Mouse (Mus musculus) hindbrain, embryonic 12.5 days (tissue): ENCODE results near the gene Ccdc13. TPM values are rescaled to one million over a fixed set of nuclear protein-coding genes. Genes with fewer than 3 reads are reported as not detected.

Experiments
- ATAC-seq: fragments of 200-750 bp; cut with Nextera tagmentation; 2 replicates; pipeline ENCODE4 v1.8.0; 2017; ENCODE audit warnings: moderate TSS enrichment; ENCODE audit not compliant: low FRiP score
- H3K27ac ChIP-seq: fragments of 300-500 bp; sonication (generic); 2 replicates; pipeline ENCODE4 v1.5.1; 2016; ENCODE audit warnings: mild to moderate bottlenecking
- H3K27me3 ChIP-seq: fragments of 300-500 bp; sonication (generic); 2 replicates; pipeline ENCODE4 v1.6.1; 2016; ENCODE audit warnings: mild to moderate bottlenecking
- H3K36me3 ChIP-seq: fragments of 300-500 bp; sonication (generic); 2 replicates; pipeline ENCODE4 v1.6.1; 2016; ENCODE audit warnings: mild to moderate bottlenecking
- H3K4me1 ChIP-seq: fragments of 300-500 bp; sonication (generic); 2 replicates; pipeline ENCODE4 v1.6.1; 2016
- H3K4me2 ChIP-seq: fragments of 300-500 bp; sonication (generic); replicated peaks from 2 replicates; pipeline ENCODE4 v1.6.1; 2016; ENCODE audit warnings: mild to moderate bottlenecking
- H3K4me3 ChIP-seq: fragments of 300-500 bp; sonication (generic); 2 replicates; pipeline ENCODE4 v1.5.1; 2016; ENCODE audit warnings: mild to moderate bottlenecking
- H3K9ac ChIP-seq: fragments of 300-500 bp; sonication (generic); 2 replicates; pipeline ENCODE4 v1.6.1; 2016; ENCODE audit warnings: mild to moderate bottlenecking, moderate library complexity
- H3K9me3 ChIP-seq: fragments of 300-500 bp; sonication (generic); replicated peaks from 2 replicates; pipeline ENCODE4 v1.6.1; 2016; ENCODE audit warnings: mild to moderate bottlenecking
- WGBS: fragments of 180-500 bp; shearing (Covaris S2); methylation state at CpG from one replicate; pipeline ENCODE4 v1.1.7; 2016; 5-methylcytosine and 5-hydroxymethylcytosine counted together
- polyA plus RNA-seq: library from polyadenylated mRNA; unstranded; fragments of >200 nt; fragmentation: Nextera tagmentation; extraction: Ambion mirVana; gene quantifications from 2 replicates; pipeline ENCODE4 v1.2.1, GENCODE M21; 2016

Ccdc13 gene
- polyA plus RNA-seq, 1 experiment from 2014 or later, result 4.4 TPM

DNA sequence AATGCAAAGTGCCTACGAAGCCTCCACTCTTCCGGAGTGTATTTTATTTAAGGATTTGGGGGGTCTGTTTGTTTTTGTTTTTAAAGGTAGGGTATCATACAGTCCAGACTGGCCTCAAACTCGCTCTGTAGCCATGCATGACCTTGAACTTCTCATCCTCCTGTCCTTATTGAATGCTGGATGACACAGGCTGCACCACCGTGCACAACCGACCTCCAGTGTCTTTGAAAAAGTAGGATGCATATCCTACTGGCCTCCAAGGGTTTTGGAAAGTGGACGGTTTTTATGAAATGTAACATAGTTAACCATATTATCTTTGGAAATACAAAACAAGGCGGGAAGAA lies 333 bp upstream of the Ccdc13 start:
- Histone ChIP-seq H3K9ac (peak overlapping the region; percentile 29), H3K9me3 (peaks cover 7% of the 10 kb centered on the region; the same call in 1 of the 2 replicates), H3K4me3 (peak overlapping the region; percentile 43), H3K36me3 (no peaks in the 10 kb centered on the region), H3K4me1 (peaks cover 7% of the 10 kb centered on the region), H3K27ac (no peak overlapping the region), H3K4me2 (peak overlapping the region; percentile 56), H3K27me3 (no peaks in the 10 kb centered on the region; the same call in 1 of the 2 replicates)
- peak; percentile 67 for ATAC-seq
- 32% methylated on average over 7 of the region's 7 CpGs for WGBS

DNA sequence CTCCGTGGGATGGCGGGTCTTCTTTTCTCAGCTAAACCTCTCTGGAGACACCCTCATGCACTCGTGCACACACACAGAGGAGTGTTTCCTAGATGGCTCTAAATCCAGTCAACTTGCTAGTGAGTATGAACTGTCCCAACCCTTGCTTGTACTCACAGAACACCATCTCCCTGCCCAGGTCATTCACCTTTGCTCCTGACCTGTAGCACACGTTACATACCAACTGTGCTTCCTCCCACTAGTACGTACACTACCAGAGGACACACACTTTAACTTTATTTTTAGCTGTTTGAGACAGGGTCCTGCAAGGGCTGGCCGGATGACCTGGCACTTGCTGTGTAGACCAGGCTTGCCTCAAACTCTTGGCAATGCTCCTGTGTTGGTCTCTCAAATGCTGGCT lies 1.3 kb downstream of the Ccdc13 start:
- no peak overlapping the region for H3K27ac ChIP-seq
- H3K4me2 ChIP-seq, result no peak overlapping the region
- WGBS, result 92% methylated on average over 6 of the region's 6 CpGs
- peaks cover 7% of the 10 kb centered on the region for H3K4me1 ChIP-seq
- H3K4me3 ChIP-seq, result no peak overlapping the region
- no peaks in the 10 kb centered on the region for H3K36me3 ChIP-seq
- no peak overlapping the region for H3K9ac ChIP-seq
- H3K9me3 ChIP-seq, result peaks cover 7% of the 10 kb centered on the region; the same call in 1 of the 2 replicates
- ATAC-seq, result no peak
- H3K27me3 ChIP-seq, result no peaks in the 10 kb centered on the region; the same call in 1 of the 2 replicates

DNA sequence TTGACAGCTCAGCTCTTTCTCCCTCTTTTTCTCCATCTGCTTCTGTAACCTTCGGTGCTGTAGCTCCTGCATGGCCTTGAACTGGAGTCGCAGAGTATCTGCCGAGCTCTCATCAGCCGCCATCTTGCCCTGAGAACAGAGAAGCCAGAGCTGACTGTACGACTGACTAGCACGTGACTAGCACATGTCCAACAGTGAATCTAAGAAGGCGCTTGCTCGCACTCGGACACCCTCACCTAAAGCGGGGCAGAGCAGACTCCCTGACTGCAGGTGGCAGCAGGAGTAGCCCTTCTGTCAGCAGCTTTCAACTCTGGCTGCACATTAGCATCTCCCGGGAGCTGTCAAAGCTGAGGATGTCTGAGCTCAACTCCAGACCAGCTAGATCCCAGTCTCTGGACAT lies 5.4 kb downstream of the Ccdc13 start:
- 83% methylated on average over 11 of the region's 11 CpGs for WGBS
- H3K4me2 ChIP-seq, result no peak overlapping the region

DNA sequence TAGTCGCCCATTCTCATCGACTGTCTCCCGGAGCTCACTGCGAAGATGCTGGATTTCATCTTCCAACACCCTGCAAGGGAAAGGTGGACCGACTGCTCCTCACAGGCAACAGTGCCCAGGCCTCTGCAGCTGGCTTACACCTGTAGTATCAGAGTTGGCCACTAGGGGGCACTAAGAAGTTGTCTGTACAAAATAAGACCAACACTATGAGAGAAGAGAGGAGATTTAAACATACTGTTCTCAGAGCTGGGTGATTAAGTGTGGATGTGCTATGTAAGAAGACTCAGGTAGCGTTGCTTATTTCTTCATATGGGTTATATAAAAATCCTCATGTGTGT lies 8.3 kb downstream of the Ccdc13 start:
- H3K4me1 ChIP-seq, result no peaks in the 10 kb centered on the region
- H3K27ac ChIP-seq, result no peak overlapping the region
- peaks cover 7% of the 10 kb centered on the region; the same call in 1 of the 2 replicates for H3K9me3 ChIP-seq
- H3K9ac ChIP-seq, result no peak overlapping the region
- no peak overlapping the region for H3K4me3 ChIP-seq
- H3K27me3 ChIP-seq, result no peaks in the 10 kb centered on the region
- WGBS, result 26% methylated on average over 6 of the region's 6 CpGs
- no peaks in the 10 kb centered on the region for H3K36me3 ChIP-seq
- H3K4me2 ChIP-seq, result no peak overlapping the region
- peak; percentile 62; the same call in 1 of the 2 replicates for ATAC-seq

More for the DNA sequence above, 5.4 kb downstream of the Ccdc13 start:
- Histone ChIP-seq H3K4me1 (peaks cover 3% of the 10 kb centered on the region), H3K9ac (no peak overlapping the region), H3K36me3 (no peaks in the 10 kb centered on the region), H3K27ac (no peak overlapping the region), H3K9me3 (peaks cover 7% of the 10 kb centered on the region; the same call in 1 of the 2 replicates), H3K27me3 (no peaks in the 10 kb centered on the region), H3K4me3 (no peak overlapping the region)
- ATAC-seq, result no peak

DNA sequence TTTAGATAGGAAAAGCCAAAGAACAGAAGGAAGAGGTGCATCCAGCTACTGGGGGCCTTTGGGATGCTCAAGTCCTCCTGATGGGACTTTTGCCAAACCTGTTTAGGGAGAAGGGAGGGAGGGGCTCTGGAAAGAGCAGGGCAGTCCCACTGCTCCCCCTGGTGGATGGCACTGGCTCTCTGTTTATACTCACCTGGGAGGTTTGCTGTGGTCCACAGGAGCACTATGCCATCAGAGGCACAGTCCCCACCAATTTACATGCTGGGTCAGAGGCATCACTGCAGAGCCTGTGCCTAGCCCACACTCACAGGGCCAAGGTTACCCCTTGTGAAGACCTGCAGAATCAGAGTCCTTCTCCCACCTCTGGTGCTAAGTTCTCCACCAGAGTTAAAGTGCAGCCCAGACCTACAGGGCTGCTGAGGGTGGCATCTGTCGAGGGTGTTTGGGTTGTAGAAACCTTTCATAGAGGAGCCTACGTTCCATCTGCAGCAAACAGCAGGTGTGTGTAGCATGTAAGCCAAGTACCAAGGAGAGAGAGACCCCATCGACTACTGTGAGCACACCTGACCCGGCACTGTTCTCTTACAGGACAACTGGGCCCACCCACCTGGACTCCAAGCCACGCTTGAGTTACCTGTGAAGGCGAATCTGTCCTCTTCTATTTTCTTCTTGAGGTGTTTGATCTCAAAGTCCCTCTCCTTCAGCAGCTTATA lies 8.9 kb downstream of the Ccdc13 start:
- H3K36me3 ChIP-seq, result no peaks in the 10 kb centered on the region
- no peaks in the 10 kb centered on the region for H3K27me3 ChIP-seq
- no peak overlapping the region for H3K27ac ChIP-seq
- H3K4me1 ChIP-seq, result no peaks in the 10 kb centered on the region
- peaks cover 3% of the 10 kb centered on the region; the same call in 1 of the 2 replicates for H3K9me3 ChIP-seq
- no peak overlapping the region for H3K9ac ChIP-seq
- ATAC-seq, result no peak; the same call in 1 of the 2 replicates
- H3K4me3 ChIP-seq, result no peak overlapping the region
- WGBS, result 69% methylated on average over 6 of the region's 6 CpGs
- H3K4me2 ChIP-seq, result no peak overlapping the region

DNA sequence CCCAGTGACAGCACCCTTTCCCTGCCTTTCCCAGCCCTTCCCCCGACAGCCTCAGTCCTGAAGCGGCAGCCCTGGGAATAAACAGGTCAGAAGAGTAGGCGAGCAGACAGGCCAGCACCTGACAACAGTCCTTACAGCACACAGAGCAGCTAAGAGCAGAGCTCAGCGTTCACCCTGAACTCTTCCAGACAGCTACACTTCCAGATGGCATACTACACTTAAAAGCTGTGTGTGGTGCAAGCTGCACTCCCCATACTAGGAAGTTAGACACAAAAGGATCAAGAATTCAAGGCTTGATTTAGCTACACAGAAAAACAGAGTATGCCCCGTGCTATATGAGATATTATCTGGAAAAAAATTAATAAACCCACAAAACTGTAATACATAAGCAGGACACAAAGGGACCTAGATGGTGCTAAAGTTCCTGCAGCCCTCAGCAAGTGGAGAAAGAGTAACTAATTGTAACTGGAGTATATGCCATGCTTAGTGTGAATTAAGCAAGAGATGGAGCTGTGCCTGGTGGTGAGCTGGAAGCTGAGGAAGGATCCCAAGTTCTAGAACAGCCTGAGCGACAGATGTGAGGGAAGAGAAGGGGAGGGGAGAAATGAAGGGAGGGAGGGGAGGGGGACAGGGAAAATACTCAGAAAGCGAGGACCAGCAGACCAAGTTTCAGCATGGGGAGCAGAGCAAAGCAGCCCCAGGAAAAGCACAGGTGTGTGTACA lies 9.8 kb downstream of the Ccdc13 start:
- Histone ChIP-seq H3K4me2 (no peak overlapping the region), H3K9ac (no peak overlapping the region), H3K27me3 (no peaks in the 10 kb centered on the region), H3K27ac (no peak overlapping the region), H3K4me3 (no peak overlapping the region), H3K4me1 (no peaks in the 10 kb centered on the region), H3K9me3 (no peaks in the 10 kb centered on the region), H3K36me3 (no peaks in the 10 kb centered on the region)
- 68% methylated on average over 7 of the region's 7 CpGs for WGBS
- no peak for ATAC-seq

DNA sequence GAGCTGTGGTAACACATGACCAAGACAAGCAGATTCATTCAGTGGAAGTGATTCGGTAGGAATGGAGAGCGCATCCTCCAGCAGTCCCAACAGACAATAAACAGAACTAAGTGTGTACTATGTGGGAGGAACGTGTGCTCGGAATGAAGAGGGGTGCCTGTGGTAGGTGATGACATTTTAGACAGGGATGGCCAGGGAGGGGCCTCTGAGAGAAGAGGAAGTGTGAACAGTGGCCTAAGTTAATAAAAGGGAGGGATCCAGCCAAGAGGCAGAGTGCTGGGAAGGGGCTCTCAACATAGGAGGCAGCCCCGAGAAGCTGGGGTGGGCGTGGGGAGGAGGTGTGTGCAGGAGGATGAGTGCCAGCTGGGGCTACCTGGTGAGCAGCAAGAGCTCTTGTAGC lies 10.9 kb downstream of the Ccdc13 start:
- Histone ChIP-seq H3K9ac (no peak overlapping the region), H3K9me3 (no peaks in the 10 kb centered on the region), H3K4me3 (no peak overlapping the region), H3K4me2 (no peak overlapping the region), H3K36me3 (no peaks in the 10 kb centered on the region), H3K4me1 (0 out of 2 replicates have a peak, but pooled peaks cover 2% of the 10 kb centered on the region), H3K27ac (no peak overlapping the region), H3K27me3 (no peaks in the 10 kb centered on the region)
- 81% methylated on average over 6 of the region's 6 CpGs for WGBS
- no peak for ATAC-seq

DNA sequence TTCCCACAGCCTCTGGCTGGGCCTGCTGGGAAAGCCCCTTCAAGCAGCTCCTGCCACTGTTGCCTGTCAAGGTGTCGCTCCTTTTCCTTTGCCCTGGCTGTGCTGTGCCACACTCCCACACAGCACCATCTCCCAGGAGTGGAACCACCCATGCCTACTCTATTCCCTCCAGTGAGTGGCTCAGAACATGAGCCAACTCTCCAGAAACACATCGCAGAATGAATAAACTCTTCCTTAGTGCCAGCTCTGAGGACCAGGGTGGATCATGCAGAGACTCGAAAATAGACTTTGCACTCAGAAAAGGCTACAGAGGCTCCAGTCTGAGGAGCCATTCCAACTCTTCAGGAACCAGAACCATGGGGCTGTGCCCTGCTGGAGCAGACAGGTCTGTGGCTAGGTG lies 12.9 kb downstream of the Ccdc13 start:
- ATAC-seq, result no peak
- Histone ChIP-seq H3K4me2 (no peak overlapping the region), H3K4me3 (no peak overlapping the region), H3K4me1 (peaks cover 11% of the 10 kb centered on the region), H3K27me3 (no peaks in the 10 kb centered on the region), H3K36me3 (no peaks in the 10 kb centered on the region), H3K27ac (no peak overlapping the region), H3K9ac (no peak overlapping the region), H3K9me3 (no peaks in the 10 kb centered on the region)
- 95% methylated on average over 3 of the region's 3 CpGs for WGBS

DNA sequence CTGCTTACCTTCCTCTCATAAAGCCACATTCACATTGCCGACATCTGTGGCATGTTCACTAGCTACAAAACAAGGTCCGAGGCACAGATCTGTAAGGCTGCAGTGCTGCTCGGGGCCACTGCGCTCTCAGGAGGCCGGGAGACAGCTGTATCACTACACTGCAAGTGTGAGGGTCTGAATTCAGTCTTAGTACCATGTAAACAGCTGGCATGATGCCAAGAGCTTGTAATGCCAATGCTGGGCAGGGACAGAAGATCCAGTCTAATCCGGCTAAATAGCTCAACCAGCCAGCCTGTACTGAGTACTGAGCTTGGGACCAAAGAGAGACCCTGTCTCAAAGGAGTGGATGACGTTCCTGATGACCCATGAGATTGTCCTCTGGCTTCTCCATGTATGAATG lies 15.3 kb downstream of the Ccdc13 start:
- ATAC-seq, result peak; percentile 33
- Histone ChIP-seq H3K27me3 (no peaks in the 10 kb centered on the region), H3K4me2 (no peak overlapping the region), H3K36me3 (no peaks in the 10 kb centered on the region), H3K4me1 (peaks cover 17% of the 10 kb centered on the region), H3K4me3 (no peak overlapping the region), H3K27ac (0 out of 2 replicates have a peak overlapping the region, but pooled peaks have one; percentile 9), H3K9ac (no peak overlapping the region), H3K9me3 (no peaks in the 10 kb centered on the region)
- WGBS, result 87% methylated on average over 7 of the region's 7 CpGs

DNA sequence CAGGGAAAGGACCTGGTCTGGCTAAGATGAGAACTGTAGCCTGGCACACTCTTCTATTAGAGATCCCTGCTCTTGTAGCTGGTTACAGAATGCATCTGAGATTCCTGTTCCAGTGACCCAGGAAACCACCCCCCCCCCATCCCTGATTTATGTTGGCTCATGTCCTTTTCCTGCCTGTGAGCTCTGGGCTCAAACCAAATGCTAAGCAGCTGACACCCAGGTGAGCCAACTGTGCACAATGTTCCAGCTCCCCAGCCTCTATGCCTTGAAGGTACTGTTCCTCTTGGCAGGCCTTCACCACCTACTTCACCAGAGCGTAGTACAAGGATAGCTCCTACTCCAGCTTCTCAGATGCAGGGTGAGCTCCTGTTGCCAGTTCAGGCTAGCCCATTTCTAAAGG lies 16.2 kb downstream of the Ccdc13 start:
- H3K9ac ChIP-seq, result no peak overlapping the region
- ATAC-seq, result no peak

DNA sequence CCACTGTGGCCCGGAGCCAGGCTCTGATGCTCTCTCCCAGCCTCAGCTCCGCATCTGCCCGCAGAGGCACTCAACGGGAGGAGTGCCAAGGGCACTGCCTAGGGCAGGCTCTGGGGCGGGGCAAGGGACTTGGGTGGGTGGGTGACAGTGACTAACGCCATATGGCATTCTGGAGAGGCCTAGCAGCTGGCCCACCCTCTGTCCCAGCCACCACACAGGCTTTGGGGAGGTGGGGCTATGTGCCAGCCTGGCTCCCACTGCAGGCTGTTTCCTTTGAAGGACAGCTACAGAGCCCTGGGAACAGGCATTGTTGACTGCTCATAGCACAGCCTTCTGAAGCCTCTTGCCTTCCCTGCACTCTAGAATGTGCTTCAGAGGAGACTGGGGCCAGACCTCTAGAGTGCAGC lies 16.7 kb downstream of the Ccdc13 start:
- Histone ChIP-seq H3K27me3 (no peaks in the 10 kb centered on the region), H3K9ac (no peak overlapping the region), H3K4me2 (no peak overlapping the region), H3K4me3 (no peak overlapping the region), H3K27ac (peak overlapping the region; percentile 71), H3K9me3 (no peaks in the 10 kb centered on the region), H3K36me3 (no peaks in the 10 kb centered on the region), H3K4me1 (peaks cover 17% of the 10 kb centered on the region)
- 48% methylated on average over 6 of the region's 6 CpGs for WGBS
- peak; percentile 85 for ATAC-seq

More for the DNA sequence above, 16.2 kb downstream of the Ccdc13 start:
- H3K36me3 ChIP-seq, result no peaks in the 10 kb centered on the region
- no peak overlapping the region for H3K4me2 ChIP-seq
- WGBS, result 90% methylated on average over 1 of the region's 1 CpGs
- H3K9me3 ChIP-seq, result no peaks in the 10 kb centered on the region
- peak overlapping the region; percentile 71 for H3K27ac ChIP-seq
- peaks cover 17% of the 10 kb centered on the region for H3K4me1 ChIP-seq
- no peaks in the 10 kb centered on the region for H3K27me3 ChIP-seq
- no peak overlapping the region for H3K4me3 ChIP-seq

DNA sequence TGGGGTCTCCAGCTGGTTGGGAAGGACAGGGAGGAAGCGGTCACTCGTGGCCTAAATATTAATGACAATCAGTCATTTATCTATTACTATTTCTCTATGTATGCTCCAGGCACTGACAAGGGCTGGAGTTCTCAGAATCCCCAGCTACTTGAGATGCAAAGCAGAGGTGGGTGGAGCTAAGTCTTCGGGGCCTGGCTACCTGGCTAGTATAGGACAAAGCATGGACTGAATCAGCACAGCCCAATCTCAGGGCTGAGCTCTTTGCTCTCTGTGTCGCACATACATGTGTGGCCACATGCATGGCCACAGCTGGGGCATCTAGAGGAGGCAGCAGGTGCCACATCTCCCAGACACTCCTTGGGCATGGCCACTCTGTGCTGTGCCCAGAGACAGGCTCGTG lies 18.5 kb downstream of the Ccdc13 start:
- no peak overlapping the region for H3K4me3 ChIP-seq
- H3K27ac ChIP-seq, result no peak overlapping the region
- H3K27me3 ChIP-seq, result no peaks in the 10 kb centered on the region
- H3K36me3 ChIP-seq, result no peaks in the 10 kb centered on the region
- ATAC-seq, result no peak
- peaks cover 17% of the 10 kb centered on the region for H3K4me1 ChIP-seq
- no peaks in the 10 kb centered on the region for H3K9me3 ChIP-seq
- no peak overlapping the region for H3K4me2 ChIP-seq
- no peak overlapping the region for H3K9ac ChIP-seq
- 74% methylated on average over 5 of the region's 5 CpGs for WGBS
